8 mouse cellular contexts compared by ENCODE assay signal in the genomic region with DNA sequence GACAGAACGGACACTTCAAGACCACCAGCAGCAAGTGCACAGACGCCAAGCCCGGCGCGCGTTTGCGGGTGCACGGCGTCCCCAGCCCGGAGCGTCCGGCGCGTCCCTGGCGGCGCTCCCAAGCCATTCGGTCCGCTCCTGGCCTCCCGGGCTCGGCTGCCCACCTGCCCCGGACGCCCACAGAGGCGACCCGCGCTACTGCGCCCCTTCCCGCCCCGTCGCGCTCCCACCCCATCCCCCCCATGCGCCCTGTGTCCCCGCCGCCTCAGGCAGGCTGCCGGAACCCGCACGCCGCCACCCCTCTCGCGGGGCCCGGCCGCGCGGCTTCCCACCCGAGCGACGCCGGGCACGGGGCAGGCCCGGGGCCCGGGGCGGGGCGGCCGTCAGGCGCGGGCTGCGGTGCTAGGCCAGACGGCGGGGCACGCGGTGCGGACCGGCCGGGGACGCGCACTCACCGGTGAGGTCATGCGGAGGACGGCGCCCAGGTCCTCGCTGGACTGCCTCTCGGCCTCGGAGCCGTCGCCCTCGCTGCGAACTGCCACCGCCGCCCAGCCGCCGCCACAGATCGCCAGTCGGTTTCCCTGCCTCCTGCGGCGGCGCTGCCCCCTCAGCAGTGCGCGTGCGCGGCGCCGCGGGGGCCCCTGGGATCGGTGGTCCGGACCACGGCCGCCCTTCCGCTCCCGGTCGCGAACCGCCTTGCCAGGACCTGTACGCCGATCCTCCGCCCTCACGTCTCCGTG. TPM values are rescaled to one million over a fixed set of nuclear protein-coding genes. Genes with fewer than 3 reads are reported as not detected.
DNase-seq lines count a peak whose midpoint lies in the region; ATAC-seq and TF ChIP-seq lines count a peak whose summit lies in the region.

No protein-coding gene starts in this region.

- H3K79me2 ChIP-seq in CH12.LX (replicated peaks; ENCODE audit: control insufficient read depth, extremely low read depth, insufficient read depth, poor library complexity, severe bottlenecking): peaks cover 39% of the 10 kb centered on the region

- peak; percentile 96 for ATAC-seq in forebrain, embryonic 11.5 days (replicated peaks; ENCODE audit: low FRiP score)
- ATAC-seq in heart, postnatal 0 days (ENCODE audit: insufficient read depth, low read depth): peak; percentile 94
- peak; percentile 92 for ATAC-seq in liver, postnatal 0 days
- ATAC-seq in neural tube, embryonic 13.5 days (ENCODE audit: low read depth): peak; percentile 95

- H3K4me3 ChIP-seq in CH12.LX (replicated peaks in 1 of 3; ENCODE audit: low read depth in 2 of 3, low read length in 2 of 3, poor library complexity in 1 of 3): peak overlapping the region; percentile 92 to 93 (median 92)
- peak overlapping the region; percentile 99 for H3K4me3 ChIP-seq in forebrain, embryonic 11.5 days (ENCODE audit: low read depth, low read length)
- peak overlapping the region; percentile 96 for H3K4me3 ChIP-seq in heart, postnatal 0 days (ENCODE audit: low read depth, low read length)
- peak overlapping the region; percentile 81 for H3K4me3 ChIP-seq in liver, postnatal 0 days (ENCODE audit: low read depth, low read length)
- peak overlapping the region; percentile 88 for H3K4me3 ChIP-seq in neural tube, embryonic 13.5 days

- no peaks in the 10 kb centered on the region for H3K9me3 ChIP-seq in CH12.LX (replicated peaks; ENCODE audit: low read length)
- no peaks in the 10 kb centered on the region for H3K9me3 ChIP-seq in forebrain, embryonic 11.5 days (ENCODE audit: control insufficient read depth, low read length)
- H3K9me3 ChIP-seq in heart, postnatal 0 days (replicated peaks; ENCODE audit: control insufficient read depth, low read length): no peaks in the 10 kb centered on the region
- H3K9me3 ChIP-seq in liver, postnatal 0 days (ENCODE audit: low read length): no peaks in the 10 kb centered on the region
- no peaks in the 10 kb centered on the region for H3K9me3 ChIP-seq in neural tube, embryonic 13.5 days

- peaks cover 0 to 9% of the 10 kb centered on the region in 2 experiments for H3K36me3 ChIP-seq in CH12.LX (replicated peaks in 1 of 2; ENCODE audit: control insufficient read depth in 1 of 2, insufficient read depth in 1 of 2, low read length in 1 of 2)
- no peaks in the 10 kb centered on the region for H3K36me3 ChIP-seq in forebrain, embryonic 11.5 days (ENCODE audit: control insufficient read depth, insufficient read depth, low read length)
- no peaks in the 10 kb centered on the region for H3K36me3 ChIP-seq in heart, postnatal 0 days (replicated peaks; ENCODE audit: control insufficient read depth, insufficient read depth, low read length)
- H3K36me3 ChIP-seq in liver, postnatal 0 days (replicated peaks; ENCODE audit: insufficient read depth, low read length): no peaks in the 10 kb centered on the region
- no peaks in the 10 kb centered on the region for H3K36me3 ChIP-seq in neural tube, embryonic 13.5 days

- peak overlapping the region; percentile 10; the same call in 1 of the 2 replicates for H3K4me2 ChIP-seq in CH12.LX (ENCODE audit: insufficient read depth, low read depth, poor library complexity, severe bottlenecking)
- peak overlapping the region; percentile 57 for H3K4me2 ChIP-seq in forebrain, embryonic 11.5 days (ENCODE audit: low read depth, low read length, severe bottlenecking)
- peak overlapping the region; percentile 81 for H3K4me2 ChIP-seq in heart, postnatal 0 days (ENCODE audit: low read depth, low read length)
- peak overlapping the region; percentile 84 for H3K4me2 ChIP-seq in liver, postnatal 0 days (ENCODE audit: low read depth, low read length)
- peak overlapping the region; percentile 71 for H3K4me2 ChIP-seq in neural tube, embryonic 13.5 days

- H3K4me1 ChIP-seq in CH12.LX (ENCODE audit: control insufficient read depth in 1 of 2, insufficient read depth in 2 of 2): peaks cover 0 to 27% of the 10 kb centered on the region in 2 experiments; a peak in 2 of 4 replicates
- H3K4me1 ChIP-seq in forebrain, embryonic 11.5 days (replicated peaks; ENCODE audit: control insufficient read depth, insufficient read depth, low read length): 0 out of 2 replicates have a peak, but pooled peaks cover 2% of the 10 kb centered on the region
- peaks cover 10% of the 10 kb centered on the region; the same call in 1 of the 2 replicates for H3K4me1 ChIP-seq in heart, postnatal 0 days (ENCODE audit: control insufficient read depth, insufficient read depth)
- H3K4me1 ChIP-seq in liver, postnatal 0 days (ENCODE audit: insufficient read depth): peaks cover 24% of the 10 kb centered on the region
- peaks cover 35% of the 10 kb centered on the region for H3K4me1 ChIP-seq in neural tube, embryonic 13.5 days (replicated peaks)

- peak overlapping the region; percentile 54 for H3K27ac ChIP-seq in CH12.LX (ENCODE audit: insufficient read depth, low read depth)
- peak overlapping the region; percentile 87 for H3K27ac ChIP-seq in forebrain, embryonic 11.5 days (ENCODE audit: low read depth, low read length)
- peak overlapping the region; percentile 98 for H3K27ac ChIP-seq in heart, postnatal 0 days (ENCODE audit: low read depth)
- H3K27ac ChIP-seq in liver, postnatal 0 days (ENCODE audit: low read depth): peak overlapping the region; percentile 97
- H3K27ac ChIP-seq in neural tube, embryonic 13.5 days (replicated peaks): peak overlapping the region; percentile 96

- TF ChIP-seq POLR2A in CH12.LX (IDR thresholded peaks at IDR 0.05; ENCODE audit: low read depth, low read length): peak; percentile 84

- DNase-seq in CH12.LX (ENCODE audit: extremely low read depth): peak; percentile 73
- peak; percentile 72 for DNase-seq in c-Kit-positive CD71-positive TER-119-negative erythroid progenitor cells, embryonic 14.5 days (ENCODE audit: low read depth)
- DNase-seq in forebrain, embryonic 11.5 days (ENCODE audit: low spot score): peak; percentile 94
- peak; percentile 89 for DNase-seq in heart, postnatal 0 days (ENCODE audit: low spot score)
- DNase-seq in kidney, postnatal 4 days: peak; percentile 92 to 94
- DNase-seq in liver, postnatal 0 days: peak; percentile 93
- peak; percentile 67 for DNase-seq in telencephalon, adult 2 months (ENCODE audit: low read depth, low spot score)

- TF ChIP-seq CTCF in CH12.LX (conservative IDR thresholded peaks at IDR 0.05 in 1 of 2, IDR thresholded peaks at IDR 0.05 in 1 of 2; ENCODE audit: low read depth in 2 of 2, low read length in 2 of 2): no peak
- TF ChIP-seq CTCF in heart, postnatal 0 days (IDR thresholded peaks at IDR 0.05; ENCODE audit: low read depth): peak; percentile 8; the same call in 1 of the 2 replicates
- no peak for TF ChIP-seq CTCF in liver, postnatal 0 days (IDR thresholded peaks at IDR 0.05; ENCODE audit: low read depth)

- dilution Hi-C loops in CH12.LX (cut with MboI; ENCODE audit: extremely low pct_ligation_motif_present, extremely low pct_unique_long_range_greater_than_20kb, low sequenced_read_pairs): no loop called here

- no peaks in the 10 kb centered on the region for H3K27me3 ChIP-seq in CH12.LX (replicated peaks)
- no peaks in the 10 kb centered on the region for H3K27me3 ChIP-seq in forebrain, embryonic 11.5 days (ENCODE audit: control insufficient read depth, insufficient read depth, low read length)
- no peaks in the 10 kb centered on the region for H3K27me3 ChIP-seq in heart, postnatal 0 days (ENCODE audit: control insufficient read depth, insufficient read depth, low read length)
- no peaks in the 10 kb centered on the region for H3K27me3 ChIP-seq in liver, postnatal 0 days (ENCODE audit: insufficient read depth, low read length)
- H3K27me3 ChIP-seq in neural tube, embryonic 13.5 days: no peaks in the 10 kb centered on the region

- no peak for TF ChIP-seq EP300 in CH12.LX (IDR thresholded peaks at IDR 0.05; ENCODE audit: low read length)
- TF ChIP-seq EP300 in heart, postnatal 0 days (IDR thresholded peaks at IDR 0.05; ENCODE audit: low read depth): no peak
- no peak for TF ChIP-seq EP300 in liver, postnatal 0 days (IDR thresholded peaks at IDR 0.05; ENCODE audit: low read depth)

- under 1% methylated on average over 80 of the region's 106 CpGs for WGBS in forebrain, embryonic 11.5 days
- WGBS in heart, postnatal 0 days: under 1% methylated on average over 78 of the region's 106 CpGs
- under 1% methylated on average over 43 of the region's 106 CpGs for WGBS in liver, postnatal 0 days (ENCODE audit: insufficient replicate concordance)
- under 1% methylated on average over 82 of the region's 106 CpGs for WGBS in neural tube, embryonic 13.5 days

- in situ Hi-C loops in CH12.LX (cut with MboI; ENCODE audit: low pct_ligation_motif_present, low pct_unique_long_range_greater_than_20kb, low sequenced_read_pairs): no loop called here

- H3K9ac ChIP-seq in CH12.LX (ENCODE audit: insufficient read depth, low read depth): peak overlapping the region; percentile 90
- H3K9ac ChIP-seq in forebrain, embryonic 11.5 days (ENCODE audit: low read length): peak overlapping the region; percentile 93
- peak overlapping the region; percentile 97 for H3K9ac ChIP-seq in heart, postnatal 0 days (replicated peaks; ENCODE audit: low read depth, low read length)
- peak overlapping the region; percentile 97 for H3K9ac ChIP-seq in liver, postnatal 0 days (replicated peaks)
- H3K9ac ChIP-seq in neural tube, embryonic 13.5 days: peak overlapping the region; percentile 99

- no peak for TF ChIP-seq RAD21 in CH12.LX (IDR thresholded peaks at IDR 0.05; ENCODE audit: low read depth, low read length)

RNA-seq across cellular contexts. Expression of a gene that starts 1.1 kb away (rescaled TPM):
- total RNA-seq in CH12.LX (2012; rRNA removed) (47.0 and 54.6 TPM in 2 replicates), CH12.LX (2014; rRNA removed) (45.1 and 50.5 TPM in 2 replicates)
- polyA plus RNA-seq in CH12.LX (2012; ENCODE audit: insufficient read length, low read depth): 63.1 and 71.3 TPM in 2 replicates
- 103 and 106 TPM in 2 replicates for polyA plus RNA-seq in forebrain, embryonic 11.5 days (2014; fragmentation: Nextera tagmentation; extraction: Ambion mirVana)
- total RNA-seq in heart, postnatal 0 days (2014; rRNA removed; ENCODE audit: low replicate concordance): 29.7 and 36.1 TPM in 2 replicates
- polyA plus RNA-seq in heart, postnatal 0 days (2015; fragmentation: Nextera tagmentation; extraction: Ambion mirVana): 34.1 and 43.4 TPM in 2 replicates
- 37.1 and 39.0 TPM in 2 replicates for polyA plus RNA-seq in liver, postnatal 0 days (2015; fragmentation: Nextera tagmentation; extraction: Ambion mirVana)
- 119 and 120 TPM in 2 replicates for polyA plus RNA-seq in neural tube, embryonic 13.5 days (2015; fragmentation: Nextera tagmentation; extraction: Ambion mirVana)

RNA-seq across cellular contexts. Expression of a gene that starts 17.8 kb away (rescaled TPM):
- 866 and 1,326 TPM in 2 replicates for total RNA-seq in CH12.LX (2012; rRNA removed)
- 1,168 and 1,315 TPM in 2 replicates for total RNA-seq in CH12.LX (2014; rRNA removed)
- 791 and 827 TPM in 2 replicates for polyA plus RNA-seq in CH12.LX (2012; ENCODE audit: insufficient read length, low read depth)
- polyA plus RNA-seq in forebrain, embryonic 11.5 days (2014; fragmentation: Nextera tagmentation; extraction: Ambion mirVana): 731 and 789 TPM in 2 replicates
- total RNA-seq in heart, postnatal 0 days (2014; rRNA removed; ENCODE audit: low replicate concordance): 160 and 175 TPM in 2 replicates
- polyA plus RNA-seq in heart, postnatal 0 days (2015; fragmentation: Nextera tagmentation; extraction: Ambion mirVana): 348 and 437 TPM in 2 replicates
- 384 and 424 TPM in 2 replicates for polyA plus RNA-seq in liver, postnatal 0 days (2015; fragmentation: Nextera tagmentation; extraction: Ambion mirVana)
- polyA plus RNA-seq in neural tube, embryonic 13.5 days (2015; fragmentation: Nextera tagmentation; extraction: Ambion mirVana): 505 and 686 TPM in 2 replicates

RNA-seq across cellular contexts. Expression of a gene that starts 45.7 kb away (rescaled TPM):
- total RNA-seq in CH12.LX (2012; rRNA removed) (80.4 and 88.4 TPM in 2 replicates), CH12.LX (2014; rRNA removed) (61.2 and 68.8 TPM in 2 replicates)
- polyA plus RNA-seq in CH12.LX (2012; ENCODE audit: insufficient read length, low read depth): 62.1 and 64.1 TPM in 2 replicates
- 29.9 and 33.7 TPM in 2 replicates for polyA plus RNA-seq in forebrain, embryonic 11.5 days (2014; fragmentation: Nextera tagmentation; extraction: Ambion mirVana)
- 18.6 and 31.0 TPM in 2 replicates for total RNA-seq in heart, postnatal 0 days (2014; rRNA removed; ENCODE audit: low replicate concordance)
- 20.1 and 22.1 TPM in 2 replicates for polyA plus RNA-seq in heart, postnatal 0 days (2015; fragmentation: Nextera tagmentation; extraction: Ambion mirVana)
- 17.0 and 20.4 TPM in 2 replicates for polyA plus RNA-seq in liver, postnatal 0 days (2015; fragmentation: Nextera tagmentation; extraction: Ambion mirVana)
- 25.7 and 27.1 TPM in 2 replicates for polyA plus RNA-seq in neural tube, embryonic 13.5 days (2015; fragmentation: Nextera tagmentation; extraction: Ambion mirVana)

Comparison
In these comparisons a context has a peak if more than half of its experiments do, and no peak if none do; other contexts are left out.
1. Peak in every context shown above with its lines: DNase-seq, ATAC-seq, H3K4me3 ChIP-seq and H3K27ac ChIP-seq.
2. H3K4me2 ChIP-seq: peak in every context shown above with its lines; median percentile 84 in liver, postnatal 0 days; 81 in heart, postnatal 0 days; 71 in neural tube, embryonic 13.5 days; 57 in forebrain, embryonic 11.5 days; 10 in CH12.LX.